ENCODE assay signal across 18 mouse cellular contexts in the genomic region with DNA sequence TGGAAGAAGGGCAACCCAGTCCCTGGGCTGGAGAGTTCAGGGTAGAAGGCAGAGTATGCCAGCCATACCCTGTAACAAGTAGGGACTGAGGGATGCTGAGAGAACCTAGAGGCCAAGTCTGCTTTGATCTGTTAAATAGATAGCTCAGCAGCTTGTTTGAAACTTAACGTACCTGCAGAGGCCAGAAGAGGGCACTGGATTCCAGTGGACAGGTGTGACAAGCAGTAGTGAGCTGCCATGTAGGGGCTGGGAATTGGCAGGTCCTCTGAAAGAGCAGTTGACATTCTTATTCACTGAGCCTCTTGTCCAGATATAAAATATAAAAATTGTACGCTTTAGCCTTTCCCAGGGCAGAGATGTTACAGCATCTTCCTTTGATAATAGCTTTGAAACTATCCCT. TPM values are rescaled to one million over a fixed set of nuclear protein-coding genes. Genes with fewer than 3 reads are reported as not detected.
DNase-seq lines count a peak whose midpoint lies in the region; ATAC-seq and TF ChIP-seq lines count a peak whose summit lies in the region.
"Had no signal": no experiment of that assay in that cellular context is flagged by ENCODE, and none has a peak within 500 bp of the region (broad histone marks: within the 10 kb centered on the region; RNA-seq: fewer than 3 reads in every experiment).

No protein-coding gene starts in this region.

- no peak overlapping the region for H3K4me3 ChIP-seq in kidney, adult 2 months (ENCODE audit: insufficient read depth, low read depth, low read length)
- no peak overlapping the region for H3K4me3 ChIP-seq in midbrain, postnatal 0 days (ENCODE audit: low read depth, low read length)
- H3K4me3 ChIP-seq in midbrain, embryonic 16.5 days (ENCODE audit: low read depth, low read length) = no peak overlapping the region
- no peak overlapping the region for H3K4me3 ChIP-seq in MEL (ENCODE audit: control insufficient read depth in 1 of 2, insufficient read depth in 1 of 2, low read depth in 2 of 2, low read length in 2 of 2)
- H3K4me3 ChIP-seq in heart, embryonic 11.5 days (ENCODE audit: low read depth, low read length) = no peak overlapping the region
- H3K4me3 ChIP-seq: limb, embryonic 12.5 days had no signal

- peak; percentile 36 for TF ChIP-seq CTCF in kidney, adult 2 months (conservative IDR thresholded peaks at IDR 0.05; ENCODE audit: insufficient read depth, insufficient read length, low read depth, low read length)
- peak; percentile 57 for TF ChIP-seq CTCF in midbrain, postnatal 0 days (IDR thresholded peaks at IDR 0.05)
- peak in 1 of 3 experiments; percentile 16; a peak in 1 of 6 replicates for TF ChIP-seq CTCF in MEL (IDR thresholded peaks at IDR 0.05 in 2 of 3, conservative IDR thresholded peaks at IDR 0.05 in 1 of 3; ENCODE audit: control insufficient read depth in 1 of 3, insufficient read depth in 1 of 3, low read depth in 2 of 3, low read length in 3 of 3, poor library complexity in 1 of 3, severe bottlenecking in 1 of 3)

- no peak for TF ChIP-seq EP300 in MEL (IDR thresholded peaks at IDR 0.05; ENCODE audit: low read depth in 1 of 2, low read length in 2 of 2)

- TF ChIP-seq POLR2A in kidney, adult 2 months (IDR thresholded peaks at IDR 0.05; ENCODE audit: low read depth, low read length) = no peak
- no peak for TF ChIP-seq POLR2A in MEL (IDR thresholded peaks at IDR 0.05; ENCODE audit: control insufficient read depth in 1 of 2, insufficient read depth in 1 of 2, low read depth in 1 of 2, low read length in 2 of 2, poor library complexity in 1 of 2)

- no peak for ATAC-seq in midbrain, postnatal 0 days (ENCODE audit: low FRiP score)
- ATAC-seq in midbrain, embryonic 16.5 days = no peak
- no peak for ATAC-seq in heart, embryonic 11.5 days (replicated peaks; ENCODE audit: insufficient number of reproducible peaks, low FRiP score, low TSS enrichment)

- no peak overlapping the region for H3K4me2 ChIP-seq in midbrain, postnatal 0 days (ENCODE audit: low read depth, low read length, poor library complexity, severe bottlenecking)
- H3K4me2 ChIP-seq in midbrain, embryonic 16.5 days (ENCODE audit: low read length) = no peak overlapping the region
- no peak overlapping the region for H3K4me2 ChIP-seq in heart, embryonic 11.5 days
- H3K4me2 ChIP-seq: limb, embryonic 12.5 days had no signal

- no peak for DNase-seq in kidney, adult 2 months
- DNase-seq in kidney, adult 8-10 months = no peak
- DNase-seq in midbrain, postnatal 0 days (ENCODE audit: low spot score) = peak; percentile 19
- DNase-seq in MEL (ENCODE audit: low read depth, low spot score) = peak; percentile 5
- DNase-seq in splenic B cell, adult 2 months (ENCODE audit: low read depth, low spot score) = peak; percentile 48
- DNase-seq in spleen, postnatal 10 days (ENCODE audit: low spot score in 2 of 2) = no peak
- DNase-seq: heart, postnatal 14 days; lung, postnatal 4 days; right cerebral cortex, postnatal 25 days; thymus, postnatal 4 days had no signal

- H3K9ac ChIP-seq in midbrain, postnatal 0 days (replicated peaks; ENCODE audit: low read length, poor library complexity, severe bottlenecking) = no peak overlapping the region
- no peak overlapping the region for H3K9ac ChIP-seq in midbrain, embryonic 16.5 days (ENCODE audit: low read depth, low read length)
- H3K9ac ChIP-seq in MEL (ENCODE audit: control insufficient read depth, low read depth, low read length, poor library complexity, severe bottlenecking) = no peak overlapping the region
- H3K9ac ChIP-seq in heart, embryonic 11.5 days (ENCODE audit: low read depth, low read length) = no peak overlapping the region
- H3K9ac ChIP-seq: limb, embryonic 12.5 days had no signal

- H3K36me3 ChIP-seq in kidney, adult 2 months (ENCODE audit: control insufficient read depth, insufficient read depth, low read length) = no peaks in the 10 kb centered on the region
- no peaks in the 10 kb centered on the region for H3K36me3 ChIP-seq in midbrain, postnatal 0 days (ENCODE audit: insufficient read depth, low read length)
- no peaks in the 10 kb centered on the region for H3K36me3 ChIP-seq in midbrain, embryonic 16.5 days (ENCODE audit: control insufficient read depth, insufficient read depth, low read length)
- H3K36me3 ChIP-seq in MEL (ENCODE audit: control insufficient read depth in 1 of 2, insufficient read depth in 2 of 2, low read length in 2 of 2) = no peaks in the 10 kb centered on the region
- H3K36me3 ChIP-seq in splenic B cell, adult 2 months (ENCODE audit: control insufficient read depth, insufficient read depth, low read length, poor library complexity, severe bottlenecking) = no peaks in the 10 kb centered on the region
- no peaks in the 10 kb centered on the region for H3K36me3 ChIP-seq in heart, embryonic 11.5 days (ENCODE audit: control insufficient read depth, insufficient read depth, low read length)
- H3K36me3 ChIP-seq: G1E; limb, embryonic 12.5 days had no signal

- H3K27me3 ChIP-seq in kidney, adult 2 months (replicated peaks; ENCODE audit: control insufficient read depth, insufficient read depth, low read length) = no peaks in the 10 kb centered on the region
- H3K27me3 ChIP-seq in midbrain, postnatal 0 days (ENCODE audit: insufficient read depth, low read length) = no peaks in the 10 kb centered on the region
- no peaks in the 10 kb centered on the region for H3K27me3 ChIP-seq in midbrain, embryonic 16.5 days (ENCODE audit: control insufficient read depth, insufficient read depth, low read depth, low read length)
- peaks cover 6 to 7% of the 10 kb centered on the region in 2 experiments; a peak in 3 of 4 replicates for H3K27me3 ChIP-seq in MEL (ENCODE audit: control insufficient read depth in 1 of 2, insufficient read depth in 2 of 2, low read length in 2 of 2)
- H3K27me3 ChIP-seq in splenic B cell, adult 2 months (ENCODE audit: control insufficient read depth, insufficient read depth, low read length, poor library complexity, severe bottlenecking) = no peaks in the 10 kb centered on the region
- H3K27me3 ChIP-seq in heart, embryonic 11.5 days (ENCODE audit: control insufficient read depth, insufficient read depth, low read length) = no peaks in the 10 kb centered on the region
- H3K27me3 ChIP-seq: limb, embryonic 12.5 days had no signal

- H3K9me3 ChIP-seq in midbrain, postnatal 0 days (ENCODE audit: low read length) = no peaks in the 10 kb centered on the region
- no peaks in the 10 kb centered on the region for H3K9me3 ChIP-seq in midbrain, embryonic 16.5 days (replicated peaks; ENCODE audit: control insufficient read depth, low read length, poor library complexity, severe bottlenecking)
- H3K9me3 ChIP-seq in MEL (replicated peaks; ENCODE audit: insufficient read depth, low read length) = no peaks in the 10 kb centered on the region
- no peaks in the 10 kb centered on the region for H3K9me3 ChIP-seq in heart, embryonic 11.5 days (replicated peaks; ENCODE audit: control insufficient read depth, low read length)
- H3K9me3 ChIP-seq: G1E; limb, embryonic 12.5 days had no signal

- 63% methylated on average over 2 of the region's 2 CpGs for WGBS in kidney, adult 2 months
- 71% methylated on average over 2 of the region's 2 CpGs for WGBS in midbrain, postnatal 0 days
- WGBS in midbrain, embryonic 16.5 days = 58% methylated on average over 2 of the region's 2 CpGs
- WGBS in heart, embryonic 11.5 days (ENCODE audit: insufficient replicate concordance) = 53% methylated on average over 2 of the region's 2 CpGs

- peak; percentile 8 for TF ChIP-seq RAD21 in MEL (IDR thresholded peaks at IDR 0.05; ENCODE audit: low read depth, low read length)

- no peaks in the 10 kb centered on the region; the same call in 1 of the 2 replicates for H3K4me1 ChIP-seq in kidney, adult 2 months (ENCODE audit: control insufficient read depth, insufficient read depth, low read length)
- H3K4me1 ChIP-seq in midbrain, postnatal 0 days (ENCODE audit: insufficient read depth, low read length) = no peaks in the 10 kb centered on the region
- no peaks in the 10 kb centered on the region for H3K4me1 ChIP-seq in midbrain, embryonic 16.5 days (ENCODE audit: control insufficient read depth, insufficient read depth, low read length)
- H3K4me1 ChIP-seq in MEL (ENCODE audit: control insufficient read depth in 1 of 2, insufficient read depth in 2 of 2, low read length in 2 of 2) = no peaks in the 10 kb centered on the region
- no peaks in the 10 kb centered on the region for H3K4me1 ChIP-seq in heart, embryonic 11.5 days (ENCODE audit: control insufficient read depth, insufficient read depth, low read length)

- no peak overlapping the region for H3K27ac ChIP-seq in kidney, adult 2 months (ENCODE audit: insufficient read depth, low read depth, low read length)
- no peak overlapping the region for H3K27ac ChIP-seq in midbrain, postnatal 0 days (ENCODE audit: low read depth, low read length)
- no peak overlapping the region for H3K27ac ChIP-seq in midbrain, embryonic 16.5 days (ENCODE audit: low read length)
- no peak overlapping the region for H3K27ac ChIP-seq in MEL (ENCODE audit: control insufficient read depth, low read depth, low read length)
- H3K27ac ChIP-seq in heart, embryonic 11.5 days (ENCODE audit: low read depth, low read length) = no peak overlapping the region
- H3K27ac ChIP-seq: limb, embryonic 12.5 days had no signal

- H3K79me2 ChIP-seq in MEL (ENCODE audit: control insufficient read depth, insufficient read depth, low read length, poor library complexity) = no peaks in the 10 kb centered on the region

RNA-seq across cellular contexts. Expression of gene Hist1h2aa, which starts 8.6 kb away (rescaled TPM):
- polyA plus RNA-seq in kidney, adult 2 months (2012; rRNA removed) = not detected in 2 replicates
- total RNA-seq in midbrain, postnatal 0 days (2014; rRNA removed) = not detected in 2 replicates
- not detected in 2 replicates for polyA plus RNA-seq in midbrain, postnatal 0 days (2015; fragmentation: Nextera tagmentation; extraction: Ambion mirVana)
- polyA plus RNA-seq in midbrain, embryonic 16.5 days (2015; fragmentation: Nextera tagmentation; extraction: Ambion mirVana) = not detected in 2 replicates
- not detected in 2 replicates for total RNA-seq in MEL (2012; rRNA removed)
- polyA plus RNA-seq in MEL (2012; ENCODE audit: insufficient read depth in 1 of 2, insufficient read length in 2 of 2, low read depth in 1 of 2, low replicate concordance in 2 of 2, missing spikeins in 1 of 2) = 1 to 10 TPM in 1 of 2 experiments, not detected in 1; 1.6 TPM
- not detected in 2 replicates for polyA plus RNA-seq in heart, embryonic 11.5 days (2014; fragmentation: Nextera tagmentation; extraction: Ambion mirVana)
- total RNA-seq: G1E; heart, postnatal 14 days; left cerebral cortex, adult 18-20 months; monocyte, adult 5-6 weeks; neutrophil, adult 5-6 weeks had no signal
- polyA plus RNA-seq: frontal cortex, adult 2 months; G1E; limb, embryonic 12.5 days had no signal

RNA-seq across cellular contexts. Expression of gene Hist1h2ba, which starts 8.9 kb away (rescaled TPM):
- polyA plus RNA-seq in kidney, adult 2 months (2012; rRNA removed) = 0.33 and 0.41 TPM in 2 replicates
- total RNA-seq in midbrain, postnatal 0 days (2014; rRNA removed) = not detected in 2 replicates
- polyA plus RNA-seq in midbrain, postnatal 0 days (2015; fragmentation: Nextera tagmentation; extraction: Ambion mirVana) = not detected in 2 replicates
- not detected in 2 replicates for polyA plus RNA-seq in midbrain, embryonic 16.5 days (2015; fragmentation: Nextera tagmentation; extraction: Ambion mirVana)
- total RNA-seq in MEL (2012; rRNA removed) = not detected in 2 replicates
- polyA plus RNA-seq in MEL (2012; ENCODE audit: insufficient read depth in 1 of 2, insufficient read length in 2 of 2, low read depth in 1 of 2, low replicate concordance in 2 of 2, missing spikeins in 1 of 2) = under 1 TPM in 1 of 2 experiments, not detected in 1; 0.58 TPM
- not detected in 2 replicates for polyA plus RNA-seq in heart, embryonic 11.5 days (2014; fragmentation: Nextera tagmentation; extraction: Ambion mirVana)
- total RNA-seq: G1E; heart, postnatal 14 days; left cerebral cortex, adult 18-20 months; monocyte, adult 5-6 weeks; neutrophil, adult 5-6 weeks had no signal
- polyA plus RNA-seq: frontal cortex, adult 2 months; G1E; limb, embryonic 12.5 days had no signal

RNA-seq across cellular contexts. Expression of gene Slc17a4, which starts 28.1 kb away (rescaled TPM):
- 2.6 and 2.8 TPM in 2 replicates for polyA plus RNA-seq in kidney, adult 2 months (2012; rRNA removed)
- not detected in 2 replicates for total RNA-seq in midbrain, postnatal 0 days (2014; rRNA removed)
- not detected in 2 replicates for polyA plus RNA-seq in midbrain, postnatal 0 days (2015; fragmentation: Nextera tagmentation; extraction: Ambion mirVana)
- not detected in 2 replicates for polyA plus RNA-seq in midbrain, embryonic 16.5 days (2015; fragmentation: Nextera tagmentation; extraction: Ambion mirVana)
- total RNA-seq in MEL (2012; rRNA removed) = 0.20 TPM in 1 of 2 replicates, not detected in the other
- polyA plus RNA-seq in MEL (2012; ENCODE audit: insufficient read depth in 1 of 2, insufficient read length in 2 of 2, low read depth in 1 of 2, low replicate concordance in 2 of 2, missing spikeins in 1 of 2) = under 1 TPM in 1 of 2 experiments, not detected in 1; 0.54 TPM
- not detected in 2 replicates for polyA plus RNA-seq in heart, embryonic 11.5 days (2014; fragmentation: Nextera tagmentation; extraction: Ambion mirVana)
- total RNA-seq: heart, postnatal 14 days; left cerebral cortex, adult 18-20 months; monocyte, adult 5-6 weeks; neutrophil, adult 5-6 weeks had no signal
- polyA plus RNA-seq: frontal cortex, adult 2 months; G1E; limb, embryonic 12.5 days had no signal

RNA-seq across cellular contexts. Expression of gene Scgn, which starts 48.2 kb away (rescaled TPM):
- not detected in 2 replicates for polyA plus RNA-seq in kidney, adult 2 months (2012; rRNA removed)
- total RNA-seq in midbrain, postnatal 0 days (2014; rRNA removed) = 0.28 and 0.82 TPM in 2 replicates
- 2.0 and 2.2 TPM in 2 replicates for polyA plus RNA-seq in midbrain, postnatal 0 days (2015; fragmentation: Nextera tagmentation; extraction: Ambion mirVana)
- 1.3 and 2.6 TPM in 2 replicates for polyA plus RNA-seq in midbrain, embryonic 16.5 days (2015; fragmentation: Nextera tagmentation; extraction: Ambion mirVana)
- not detected in 2 replicates for total RNA-seq in MEL (2012; rRNA removed)
- not detected for polyA plus RNA-seq in MEL (2012; ENCODE audit: insufficient read depth in 1 of 2, insufficient read length in 2 of 2, low read depth in 1 of 2, low replicate concordance in 2 of 2, missing spikeins in 1 of 2)
- polyA plus RNA-seq in heart, embryonic 11.5 days (2014; fragmentation: Nextera tagmentation; extraction: Ambion mirVana) = not detected in 2 replicates
- total RNA-seq: G1E; heart, postnatal 14 days; left cerebral cortex, adult 18-20 months; monocyte, adult 5-6 weeks; neutrophil, adult 5-6 weeks had no signal
- polyA plus RNA-seq: G1E; limb, embryonic 12.5 days had no signal

Comparison
In these comparisons a context has a peak if more than half of its experiments do, and no peak if none do; other contexts are left out.
1. DNase-seq: peak in midbrain, postnatal 0 days (single experiment), MEL (single experiment) and splenic B cell, adult 2 months (single experiment); none in kidney, adult 2 months (single experiment), kidney, adult 8-10 months (0 of 2) and spleen, postnatal 10 days (0 of 2).